Mouse (Mus musculus) liver, embryonic 13.5 days (tissue): ENCODE results near the gene Mdc1. TPM values are rescaled to one million over a fixed set of nuclear protein-coding genes. Genes with fewer than 3 reads are reported as not detected.

Experiments
- ATAC-seq: fragments of 200-750 bp; cut with Nextera tagmentation; 2 replicates; pipeline ENCODE4 v1.8.0; 2017; ENCODE audit warnings: low read depth, mild to moderate bottlenecking, moderate number of reproducible peaks, moderate library complexity
- DNase-seq: peaks from one replicate; pipeline ENCODE4 v3.0.0; 2022
- H3K27ac ChIP-seq: fragments of 300-500 bp; sonication (generic); 2 replicates; pipeline ENCODE4 v1.5.1; 2015; ENCODE audit warnings: moderate library complexity, mild to moderate bottlenecking, inconsistent platforms
- H3K27me3 ChIP-seq: fragments of 300-500 bp; sonication (generic); 2 replicates; pipeline ENCODE4 v1.6.1; 2015; ENCODE audit warnings: mild to moderate bottlenecking, inconsistent platforms
- H3K36me3 ChIP-seq: fragments of 300-500 bp; sonication (generic); 2 replicates; pipeline ENCODE4 v1.6.1; 2015; ENCODE audit warnings: mild to moderate bottlenecking, inconsistent platforms
- H3K4me1 ChIP-seq: fragments of 300-500 bp; sonication (generic); replicated peaks from 2 replicates; pipeline ENCODE4 v1.6.1; 2015; ENCODE audit warnings: inconsistent platforms
- H3K4me2 ChIP-seq: fragments of 300-500 bp; sonication (generic); 2 replicates; pipeline ENCODE4 v1.6.1; 2015; ENCODE audit warnings: inconsistent platforms, mild to moderate bottlenecking, moderate library complexity
- H3K4me3 ChIP-seq: fragments of 300-500 bp; sonication (generic); replicated peaks from 2 replicates; pipeline ENCODE4 v1.5.1; 2015; ENCODE audit warnings: mild to moderate bottlenecking, inconsistent platforms
- H3K9ac ChIP-seq: fragments of 300-500 bp; sonication (generic); 2 replicates; pipeline ENCODE4 v1.6.1; 2015; ENCODE audit warnings: mild to moderate bottlenecking, inconsistent platforms
- H3K9me3 ChIP-seq: fragments of 300-500 bp; sonication (generic); replicated peaks from 2 replicates; pipeline ENCODE4 v1.6.1; 2016; ENCODE audit warnings: inconsistent platforms
- WGBS: fragments of 180-500 bp; shearing (Covaris S2); methylation state at CpG from one replicate; pipeline ENCODE4 v1.1.7; 2015; ENCODE audit not compliant: insufficient replicate concordance; 5-methylcytosine and 5-hydroxymethylcytosine counted together
- polyA plus RNA-seq: library from polyadenylated mRNA; unstranded; fragments of >200 nt; fragmentation: Nextera tagmentation; extraction: Ambion mirVana; gene quantifications from 2 replicates; pipeline ENCODE4 v1.2.1, GENCODE M21; 2015

Mdc1 gene
- polyA plus RNA-seq, result 8.0 and 8.8 TPM in 2 replicates

DNA sequence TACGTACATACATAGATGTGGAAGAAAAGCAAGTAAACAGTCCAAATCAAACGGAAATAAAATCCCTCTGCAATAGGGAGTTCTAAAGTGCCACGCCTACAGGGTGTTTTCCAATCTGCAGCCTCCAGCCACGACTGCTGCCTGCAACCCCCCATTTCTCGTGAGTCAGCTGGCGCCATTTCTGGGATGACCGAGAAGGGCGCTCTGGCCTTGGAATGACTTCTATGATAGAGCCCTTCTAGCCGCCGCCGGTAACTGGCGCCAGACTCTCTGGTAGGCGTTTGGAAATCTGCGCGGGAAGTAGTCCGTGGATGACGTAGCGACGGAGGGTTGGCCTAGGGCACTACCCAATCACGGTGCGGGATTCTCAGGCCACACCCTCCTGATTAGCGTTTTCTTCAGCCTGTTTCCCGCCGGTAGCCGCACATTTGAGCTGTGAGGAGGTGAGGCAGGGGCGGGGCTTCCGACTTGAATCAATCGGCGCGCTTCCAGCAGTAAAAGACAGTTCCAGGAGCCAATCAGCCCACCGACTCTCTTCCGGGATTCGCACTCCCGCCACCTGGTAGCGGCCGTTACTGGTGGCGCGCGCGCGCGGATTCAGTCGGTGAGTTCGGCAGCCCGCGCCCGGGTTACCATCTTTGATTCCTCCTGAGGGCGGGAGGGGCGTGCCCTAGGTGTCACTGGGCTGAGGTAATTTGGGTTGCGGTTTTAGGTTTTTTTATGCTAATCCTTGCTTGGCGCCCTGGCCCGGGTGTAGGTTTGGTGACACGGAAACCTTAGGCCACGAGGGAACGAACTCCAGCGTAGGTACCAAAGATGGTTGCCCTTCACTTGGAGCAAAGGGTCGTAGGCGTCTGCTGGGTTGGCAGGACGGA lies at the start of gene Mdc1:
TSS of gene Mdc1 (plus strand) at position 440 of the 875 bp plus-strand sequence.
- peak within 1 kb of the TSS; percentile 98 for H3K27ac ChIP-seq
- DNase-seq (peak; percentile 100), ATAC-seq (peak; percentile 85)
- peak within 1 kb of the TSS; percentile 81 for H3K9ac ChIP-seq
- peaks cover 50% of the 10 kb centered on the region for H3K4me1 ChIP-seq
- H3K4me2 ChIP-seq, result peak within 1 kb of the TSS; percentile 76
- peaks cover 32% of the 10 kb centered on the region for H3K36me3 ChIP-seq
- H3K9me3 ChIP-seq, result no peaks in the 10 kb centered on the region
- H3K27me3 ChIP-seq, result no peaks in the 10 kb centered on the region
- H3K4me3 ChIP-seq, result peak within 1 kb of the TSS; percentile 66
- WGBS, result under 1% methylated on average over 59 of the region's 59 CpGs

DNA sequence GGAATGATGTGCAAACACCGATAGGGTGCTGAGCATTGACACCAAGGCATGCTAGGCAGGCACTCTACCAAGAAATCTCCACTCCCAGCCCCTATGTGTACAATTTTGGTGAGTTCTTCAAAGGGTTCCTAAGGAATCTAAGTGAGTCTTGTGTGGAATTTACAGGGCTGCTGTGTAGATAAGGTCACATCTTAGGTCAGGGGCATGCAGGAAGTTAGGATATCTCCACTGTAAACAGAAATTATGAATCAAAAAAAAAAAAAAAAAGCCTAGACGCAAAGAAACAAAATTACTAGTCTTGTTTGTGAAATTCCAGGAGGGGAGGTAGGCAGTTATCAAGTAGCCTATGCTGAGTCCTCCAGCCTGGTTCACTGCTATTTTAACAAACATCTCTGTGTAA lies 48.5 kb upstream of the Mdc1 start:
- peaks cover 31% of the 10 kb centered on the region for H3K4me1 ChIP-seq
- DNase-seq (no peak), ATAC-seq (no peak)
- no peak overlapping the region for H3K4me3 ChIP-seq
- H3K27me3 ChIP-seq, result 0 out of 2 replicates have a peak, but pooled peaks cover 3% of the 10 kb centered on the region
- H3K9ac ChIP-seq, result no peak overlapping the region
- no peaks in the 10 kb centered on the region for H3K36me3 ChIP-seq
- no peak overlapping the region for H3K4me2 ChIP-seq
- no peaks in the 10 kb centered on the region for H3K9me3 ChIP-seq
- H3K27ac ChIP-seq, result 0 out of 2 replicates have a peak overlapping the region, but pooled peaks have one; percentile 3
- WGBS, result 44% methylated on average over 2 of the region's 2 CpGs

DNA sequence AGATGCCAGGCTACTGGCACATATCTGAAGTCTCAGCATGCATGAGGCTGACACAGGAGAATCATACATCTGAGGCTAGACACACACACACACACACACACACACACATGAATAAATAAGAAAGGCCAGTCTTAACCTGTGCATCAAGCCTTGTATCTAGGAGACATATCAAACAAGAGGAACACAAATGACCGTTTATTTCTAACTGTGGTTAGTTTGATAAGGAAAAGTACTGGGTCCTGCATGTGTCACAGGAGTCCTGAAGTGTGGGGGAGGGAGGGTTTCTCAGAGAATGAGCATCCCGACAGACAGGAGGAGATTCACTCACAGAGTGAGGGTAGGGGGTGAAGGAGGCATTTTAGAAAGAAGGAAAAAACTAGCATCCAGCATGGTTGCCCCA lies 46.2 kb upstream of the Mdc1 start:
- Histone ChIP-seq H3K9me3 (no peaks in the 10 kb centered on the region), H3K4me3 (no peak overlapping the region), H3K36me3 (no peaks in the 10 kb centered on the region), H3K4me2 (no peak overlapping the region), H3K4me1 (peaks cover 31% of the 10 kb centered on the region), H3K27me3 (no peaks in the 10 kb centered on the region), H3K27ac (peak overlapping the region; percentile 58), H3K9ac (0 out of 2 replicates have a peak overlapping the region, but pooled peaks have one; percentile 17)
- ATAC-seq (peak; percentile 73), DNase-seq (no peak)
- 7% methylated on average over 2 of the region's 2 CpGs for WGBS

DNA sequence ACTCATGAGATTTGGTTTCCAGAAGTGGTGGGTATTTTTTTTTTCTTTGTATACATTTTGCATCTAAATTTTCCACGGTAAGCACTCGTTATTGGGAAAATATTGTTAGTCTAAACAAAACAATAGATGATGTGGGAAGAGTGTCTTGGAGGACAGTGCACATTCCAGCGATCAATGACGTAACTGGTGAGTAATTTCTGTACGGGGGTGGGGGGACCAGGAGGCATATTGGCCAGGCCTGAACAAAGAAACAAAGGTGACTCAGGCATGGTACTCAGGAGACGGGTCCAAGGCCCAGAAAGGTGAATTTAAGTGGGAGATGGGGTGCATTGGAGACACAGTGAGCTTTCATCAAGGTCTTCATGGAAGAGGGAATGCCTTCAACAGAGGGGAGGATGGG lies 45.7 kb upstream of the Mdc1 start:
- Histone ChIP-seq H3K27ac (peak overlapping the region; percentile 47; the same call in 1 of the 2 replicates), H3K9me3 (no peaks in the 10 kb centered on the region), H3K4me1 (peaks cover 31% of the 10 kb centered on the region), H3K4me2 (no peak overlapping the region), H3K4me3 (no peak overlapping the region), H3K36me3 (no peaks in the 10 kb centered on the region), H3K9ac (0 out of 2 replicates have a peak overlapping the region, but pooled peaks have one; percentile 17), H3K27me3 (no peaks in the 10 kb centered on the region)
- ATAC-seq (no peak), DNase-seq (no peak)
- 66% methylated on average over 6 of the region's 6 CpGs for WGBS

DNA sequence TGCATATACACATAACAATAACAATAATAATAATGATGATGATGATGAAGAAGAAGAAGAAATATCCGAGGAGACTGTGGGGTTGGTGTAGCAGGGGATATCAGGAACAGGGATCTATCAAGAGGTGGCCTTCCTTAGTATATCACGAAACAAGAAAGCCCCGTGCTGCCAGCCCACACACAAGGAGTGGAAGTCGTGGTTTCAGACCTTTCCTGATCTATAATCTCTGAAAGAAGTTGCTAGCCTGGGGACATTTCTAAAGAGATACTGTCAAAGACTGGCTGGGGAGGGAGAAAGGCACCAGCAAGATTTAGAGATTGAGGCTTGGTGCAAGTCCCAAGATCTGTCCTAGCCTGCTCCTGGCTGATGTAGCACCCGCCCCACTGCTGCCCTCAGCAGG lies 44.5 kb upstream of the Mdc1 start:
- DNase-seq (no peak), ATAC-seq (no peak)
- Histone ChIP-seq H3K4me2 (no peak overlapping the region), H3K4me3 (no peak overlapping the region), H3K4me1 (peaks cover 34% of the 10 kb centered on the region), H3K36me3 (no peaks in the 10 kb centered on the region), H3K9me3 (no peaks in the 10 kb centered on the region), H3K27ac (peak overlapping the region; percentile 0; the same call in 1 of the 2 replicates), H3K27me3 (no peaks in the 10 kb centered on the region), H3K9ac (no peak overlapping the region)
- 16% methylated on average over 5 of the region's 5 CpGs for WGBS

DNA sequence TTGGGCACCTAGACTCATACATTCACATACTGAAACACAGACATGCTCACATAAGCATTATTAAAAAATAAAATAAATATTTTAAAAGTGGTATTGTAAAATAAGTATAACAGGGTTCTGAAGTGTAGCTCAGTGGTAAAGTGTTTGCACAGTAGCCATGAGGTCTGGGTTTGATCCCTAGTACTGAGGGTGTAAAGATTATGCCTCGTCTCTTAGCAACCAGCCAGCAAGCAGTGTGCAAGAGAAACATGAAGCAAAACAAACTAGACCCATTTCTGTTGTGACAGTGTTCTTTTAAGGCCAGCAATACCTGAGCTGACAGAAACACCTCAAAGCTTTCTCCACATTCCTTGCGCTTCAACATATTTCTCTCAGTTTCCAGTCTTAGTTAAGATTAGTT lies 40.4 kb upstream of the Mdc1 start:
- Histone ChIP-seq H3K4me3 (no peak overlapping the region), H3K36me3 (no peaks in the 10 kb centered on the region), H3K27ac (no peak overlapping the region), H3K4me2 (no peak overlapping the region), H3K27me3 (no peaks in the 10 kb centered on the region), H3K9me3 (no peaks in the 10 kb centered on the region), H3K4me1 (peaks cover 15% of the 10 kb centered on the region), H3K9ac (no peak overlapping the region)
- WGBS, result 57% methylated on average over 2 of the region's 2 CpGs
- DNase-seq, result no peak
- no peak for ATAC-seq

DNA sequence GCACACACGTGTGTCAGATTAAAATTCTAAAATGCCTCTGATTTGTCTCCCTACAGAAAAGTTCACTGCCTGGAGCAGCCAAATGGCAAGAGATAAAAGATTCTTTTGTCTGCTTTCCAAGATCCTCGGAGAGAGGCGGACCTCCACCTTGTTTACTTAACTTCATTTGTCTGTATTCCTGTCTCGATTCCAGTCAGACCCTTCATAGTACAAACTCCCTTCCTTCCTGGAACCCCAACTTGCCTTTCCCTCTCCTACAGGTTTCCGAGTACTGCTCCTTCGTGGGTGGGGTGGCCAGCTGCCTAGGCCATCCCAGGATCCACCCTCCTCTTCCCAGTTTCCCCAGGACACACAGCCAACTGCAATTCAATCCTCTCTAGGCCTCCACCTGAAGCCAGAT lies 38.3 kb upstream of the Mdc1 start:
- ATAC-seq (no peak), DNase-seq (no peak)
- no peak overlapping the region for H3K4me2 ChIP-seq
- H3K9ac ChIP-seq, result no peak overlapping the region
- H3K9me3 ChIP-seq, result no peaks in the 10 kb centered on the region
- H3K27me3 ChIP-seq, result no peaks in the 10 kb centered on the region
- 64% methylated on average over 6 of the region's 6 CpGs for WGBS
- H3K4me3 ChIP-seq, result no peak overlapping the region
- H3K36me3 ChIP-seq, result no peaks in the 10 kb centered on the region
- 0 out of 2 replicates have a peak, but pooled peaks cover 3% of the 10 kb centered on the region for H3K4me1 ChIP-seq
- no peak overlapping the region for H3K27ac ChIP-seq

DNA sequence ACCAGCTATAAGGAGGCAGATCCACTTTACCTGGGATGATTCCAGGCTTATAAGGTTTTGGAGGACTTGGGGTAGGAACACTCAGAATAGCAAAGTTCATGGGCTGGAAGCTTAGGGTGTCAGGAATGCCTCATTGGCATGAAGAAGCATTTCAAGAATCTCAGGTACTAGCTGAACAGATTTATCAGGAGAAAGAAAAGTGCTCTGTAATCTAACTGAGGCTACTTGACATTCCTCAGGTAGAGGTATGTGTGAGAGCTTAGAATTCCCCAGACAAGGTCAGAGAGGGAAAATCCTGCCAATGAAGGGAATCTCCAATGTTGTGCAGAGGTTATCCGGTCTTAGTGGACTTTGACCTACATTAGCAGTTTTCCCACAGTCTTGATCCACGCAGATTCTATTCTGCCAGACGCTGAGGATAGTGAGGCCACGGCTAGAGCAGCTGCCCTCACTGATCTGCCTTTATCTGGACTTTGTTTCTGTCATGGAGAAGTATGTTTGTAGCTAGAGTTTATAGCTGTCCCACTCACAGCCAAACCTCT lies 37.4 kb upstream of the Mdc1 start:
- Histone ChIP-seq H3K9ac (no peak overlapping the region), H3K4me1 (0 out of 2 replicates have a peak, but pooled peaks cover 3% of the 10 kb centered on the region), H3K27ac (no peak overlapping the region), H3K4me2 (no peak overlapping the region), H3K4me3 (no peak overlapping the region), H3K27me3 (no peaks in the 10 kb centered on the region), H3K36me3 (no peaks in the 10 kb centered on the region), H3K9me3 (no peaks in the 10 kb centered on the region)
- WGBS, result 57% methylated on average over 4 of the region's 4 CpGs
- DNase-seq (no peak), ATAC-seq (no peak)

DNA sequence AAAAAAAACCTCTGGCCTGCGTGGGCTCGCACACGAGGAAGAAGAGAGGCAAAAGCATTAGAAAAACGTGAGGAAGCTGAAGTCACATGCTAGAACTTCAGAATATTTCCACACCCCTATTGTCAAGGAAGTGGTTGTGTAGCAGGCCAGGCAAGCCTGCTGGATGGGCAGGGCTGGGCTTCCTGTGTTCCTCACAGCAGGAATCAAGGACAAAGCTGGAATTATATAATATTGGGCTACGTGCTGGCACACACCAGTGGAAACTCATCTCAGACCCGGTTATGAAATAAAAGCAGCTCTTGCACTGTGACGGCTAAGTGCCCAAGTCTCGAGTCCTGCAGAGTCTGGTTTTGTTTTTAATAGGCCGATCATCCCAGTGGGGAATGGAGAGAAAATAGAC lies 33.2 kb upstream of the Mdc1 start:
- no peaks in the 10 kb centered on the region for H3K27me3 ChIP-seq
- WGBS, result 54% methylated on average over 9 of the region's 9 CpGs
- no peak for ATAC-seq
- H3K4me2 ChIP-seq, result no peak overlapping the region
- no peak overlapping the region for H3K9ac ChIP-seq
- no peak for DNase-seq
- H3K27ac ChIP-seq, result no peak overlapping the region
- H3K4me1 ChIP-seq, result peaks cover 14% of the 10 kb centered on the region
- no peak overlapping the region for H3K4me3 ChIP-seq
- no peaks in the 10 kb centered on the region for H3K9me3 ChIP-seq
- no peaks in the 10 kb centered on the region for H3K36me3 ChIP-seq

DNA sequence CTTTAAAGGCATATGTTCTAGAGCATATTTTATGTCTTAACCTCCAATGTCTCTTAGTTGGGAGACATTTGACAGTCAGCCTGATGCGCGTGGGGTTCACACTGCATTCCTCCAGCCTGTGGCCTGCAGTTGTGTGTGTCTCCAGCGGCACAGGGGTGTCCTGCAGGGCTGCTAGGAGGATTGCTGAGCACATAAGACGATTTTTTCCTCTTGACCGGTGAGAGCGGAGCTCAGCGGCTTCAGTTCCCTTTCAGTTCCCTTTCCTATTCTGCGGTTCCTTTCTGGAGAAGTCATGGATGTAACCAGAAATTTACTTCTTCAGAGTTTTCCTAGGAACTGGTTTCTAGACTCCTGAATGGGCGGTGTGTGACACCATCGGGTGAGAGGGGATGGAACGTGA lies 31.9 kb upstream of the Mdc1 start:
- H3K36me3 ChIP-seq, result no peaks in the 10 kb centered on the region
- no peak overlapping the region for H3K9ac ChIP-seq
- no peak overlapping the region for H3K4me3 ChIP-seq
- H3K27ac ChIP-seq, result no peak overlapping the region
- no peak overlapping the region for H3K4me2 ChIP-seq
- H3K4me1 ChIP-seq, result peaks cover 26% of the 10 kb centered on the region
- no peak for DNase-seq
- WGBS, result 82% methylated on average over 11 of the region's 11 CpGs
- no peaks in the 10 kb centered on the region for H3K27me3 ChIP-seq
- H3K9me3 ChIP-seq, result no peaks in the 10 kb centered on the region
- ATAC-seq, result no peak

DNA sequence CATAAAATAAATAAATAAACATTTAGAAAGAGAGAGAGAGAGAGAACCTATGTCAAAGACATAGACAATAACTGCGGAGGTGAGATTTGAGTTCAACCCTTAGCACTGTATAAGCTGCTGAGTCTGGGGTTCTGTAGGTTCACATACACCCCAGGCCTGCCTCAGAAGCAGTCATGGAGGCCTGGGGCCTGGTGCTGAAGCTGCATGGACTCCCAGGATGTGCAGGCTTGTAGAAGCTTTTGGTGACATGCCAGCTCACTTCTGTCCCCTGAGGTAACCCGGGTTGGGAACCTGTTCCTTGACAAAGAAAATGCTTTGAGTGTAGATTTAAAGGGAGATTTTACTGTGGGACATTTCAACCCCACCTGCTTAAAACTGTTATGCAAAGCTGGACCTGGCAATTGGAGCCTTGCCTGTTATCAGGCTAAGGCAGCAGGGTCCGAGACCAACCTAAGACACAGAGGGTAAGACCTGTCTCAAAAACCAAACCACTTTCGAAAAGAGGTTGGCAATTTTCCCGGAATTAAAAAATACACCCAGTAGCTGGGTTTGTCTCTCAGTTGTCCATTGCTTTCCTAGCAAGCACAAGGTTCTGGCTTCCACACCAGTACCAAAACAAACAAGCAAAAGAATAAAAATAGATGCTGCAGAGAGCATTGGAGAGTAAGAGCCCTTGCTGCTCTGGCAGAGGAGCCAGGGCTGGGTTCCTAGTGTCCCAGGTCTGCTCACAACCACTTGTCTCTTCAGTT lies 30.2 kb upstream of the Mdc1 start:
- Histone ChIP-seq H3K27ac (peak overlapping the region; percentile 13; the same call in 1 of the 2 replicates), H3K9ac (no peak overlapping the region), H3K9me3 (no peaks in the 10 kb centered on the region), H3K4me3 (no peak overlapping the region), H3K36me3 (no peaks in the 10 kb centered on the region), H3K4me2 (no peak overlapping the region), H3K27me3 (no peaks in the 10 kb centered on the region), H3K4me1 (peaks cover 40% of the 10 kb centered on the region)
- DNase-seq, result no peak
- no peak for ATAC-seq
- 57% methylated on average over 5 of the region's 5 CpGs for WGBS
